Mouse (Mus musculus): ENCODE data around the gene Zfp609. TPM values are rescaled to one million over a fixed set of nuclear protein-coding genes. Genes with fewer than 3 reads are reported as not detected.
"Not testable (repeated sequence)": the region's sequence is repeated elsewhere in the genome, so short reads cannot be mapped to it uniquely, and the experiment has no call there.

Zfp609 gene
- polyA plus RNA-seq, 1 experiment from 2014 or later = 6.9 TPM

- H3K36me3 ChIP-seq = no peaks in the 10 kb centered on the region
- peak overlapping the region; percentile 57 for H3K27ac ChIP-seq
- H3K27me3 ChIP-seq = no peaks in the 10 kb centered on the region
- no peak overlapping the region for H3K4me2 ChIP-seq
- no peaks in the 10 kb centered on the region for H3K9me3 ChIP-seq
- H3K4me1 ChIP-seq = peaks cover 24% of the 10 kb centered on the region
- H3K4me3 ChIP-seq = no peak overlapping the region
- no peak for ATAC-seq (ENCODE audit: insufficient number of reproducible peaks, low FRiP score, low TSS enrichment, low read depth)
- 60% methylated on average over 8 of the region's 8 CpGs for WGBS
- no peak overlapping the region for H3K9ac ChIP-seq
Observed at GRCm38 (mm10) chr9:65786885-65787787, 40.2 kb downstream of the Zfp609 start.

- Histone ChIP-seq H3K4me1 (peaks cover 15% of the 10 kb centered on the region), H3K36me3 (no peaks in the 10 kb centered on the region)
- WGBS = 85% methylated on average over 4 of the region's 4 CpGs
Observed at GRCm38 (mm10) chr9:65785772-65786368, 41.5 kb downstream of the Zfp609 start.

GRCm38 (mm10) chr9:65779619-65780018, 47.7 kb downstream of the Zfp609 start:
- not testable (repeated sequence) for H3K4me2 ChIP-seq; ATAC-seq (ENCODE audit: insufficient number of reproducible peaks, low FRiP score, low TSS enrichment, low read depth); H3K9ac ChIP-seq; H3K4me3 ChIP-seq; H3K27ac ChIP-seq; H3K27me3 ChIP-seq; H3K9me3 ChIP-seq; H3K36me3 ChIP-seq
- peaks cover 19% of the 10 kb centered on the region for H3K4me1 ChIP-seq
- WGBS = 79% methylated on average over 3 of the region's 3 CpGs

More at GRCm38 (mm10) chr9:65785772-65786368, 41.5 kb downstream of the Zfp609 start:
- ATAC-seq (ENCODE audit: insufficient number of reproducible peaks, low FRiP score, low TSS enrichment, low read depth) = no peak
- no peaks in the 10 kb centered on the region for H3K27me3 ChIP-seq
- H3K4me3 ChIP-seq = no peak overlapping the region
- no peaks in the 10 kb centered on the region for H3K9me3 ChIP-seq
- no peak overlapping the region for H3K27ac ChIP-seq
- H3K9ac ChIP-seq = no peak overlapping the region
- H3K4me2 ChIP-seq = no peak overlapping the region

GRCm38 (mm10) chr9:65776874-65777432, 50.4 kb downstream of the Zfp609 start:
- Histone ChIP-seq H3K4me1 (peaks cover 19% of the 10 kb centered on the region), H3K4me2 (no peak overlapping the region), H3K36me3 (no peaks in the 10 kb centered on the region), H3K27me3 (no peaks in the 10 kb centered on the region), H3K27ac (peak overlapping the region; percentile 80; the same call in 1 of the 2 replicates), H3K4me3 (no peak overlapping the region), H3K9ac (no peak overlapping the region), H3K9me3 (no peaks in the 10 kb centered on the region)
- peak; percentile 80; the same call in 1 of the 2 replicates for ATAC-seq (ENCODE audit: insufficient number of reproducible peaks, low FRiP score, low TSS enrichment, low read depth)
- 0% methylated on average over 1 of the region's 1 CpGs for WGBS

GRCm38 (mm10) chr9:65776137-65776872, 51.1 kb downstream of the Zfp609 start:
- ATAC-seq (ENCODE audit: insufficient number of reproducible peaks, low FRiP score, low TSS enrichment, low read depth) = no peak; the same call in 1 of the 2 replicates
- Histone ChIP-seq H3K9ac (no peak overlapping the region), H3K27ac (peak overlapping the region; percentile 80), H3K4me1 (peaks cover 19% of the 10 kb centered on the region), H3K9me3 (no peaks in the 10 kb centered on the region), H3K4me3 (no peak overlapping the region), H3K4me2 (no peak overlapping the region), H3K36me3 (no peaks in the 10 kb centered on the region), H3K27me3 (no peaks in the 10 kb centered on the region)
- WGBS = 34% methylated on average over 8 of the region's 8 CpGs

GRCm38 (mm10) chr9:65773783-65774182, 53.6 kb downstream of the Zfp609 start:
- Histone ChIP-seq H3K27me3 (no peaks in the 10 kb centered on the region), H3K9me3 (no peaks in the 10 kb centered on the region), H3K9ac (no peak overlapping the region), H3K4me1 (peaks cover 24% of the 10 kb centered on the region), H3K4me3 (no peak overlapping the region), H3K27ac (no peak overlapping the region), H3K36me3 (no peaks in the 10 kb centered on the region), H3K4me2 (no peak overlapping the region)
- no peak for ATAC-seq (ENCODE audit: insufficient number of reproducible peaks, low FRiP score, low TSS enrichment, low read depth)
- WGBS = 97% methylated on average over 7 of the region's 7 CpGs

GRCm38 (mm10) chr9:65771011-65771664, 56.2 kb downstream of the Zfp609 start:
- WGBS = 47% methylated on average over 11 of the region's 11 CpGs
- no peaks in the 10 kb centered on the region for H3K27me3 ChIP-seq
- no peak overlapping the region for H3K27ac ChIP-seq
- H3K4me2 ChIP-seq = no peak overlapping the region
- no peak for ATAC-seq (ENCODE audit: insufficient number of reproducible peaks, low FRiP score, low TSS enrichment, low read depth)
- H3K9me3 ChIP-seq = no peaks in the 10 kb centered on the region
- H3K4me1 ChIP-seq = peaks cover 8% of the 10 kb centered on the region; the same call in 1 of the 2 replicates
- H3K36me3 ChIP-seq = no peaks in the 10 kb centered on the region
- H3K4me3 ChIP-seq = no peak overlapping the region
- no peak overlapping the region for H3K9ac ChIP-seq

- Histone ChIP-seq H3K4me3 (no peak overlapping the region), H3K4me2 (no peak overlapping the region), H3K27ac (no peak overlapping the region), H3K4me1 (0 out of 2 replicates have a peak, but pooled peaks cover 4% of the 10 kb centered on the region), H3K9me3 (no peaks in the 10 kb centered on the region), H3K27me3 (no peaks in the 10 kb centered on the region), H3K9ac (no peak overlapping the region), H3K36me3 (no peaks in the 10 kb centered on the region)
- 90% methylated on average over 4 of the region's 4 CpGs for WGBS
- ATAC-seq (ENCODE audit: insufficient number of reproducible peaks, low FRiP score, low TSS enrichment, low read depth) = no peak
Observed at GRCm38 (mm10) chr9:65762728-65763127, 64.6 kb downstream of the Zfp609 start.

GRCm38 (mm10) chr9:65759992-65760391, 67.4 kb downstream of the Zfp609 start:
- H3K36me3 ChIP-seq = no peaks in the 10 kb centered on the region
- ATAC-seq (ENCODE audit: insufficient number of reproducible peaks, low FRiP score, low TSS enrichment, low read depth) = no peak
- 69% methylated on average over 8 of the region's 8 CpGs for WGBS
- 0 out of 2 replicates have a peak, but pooled peaks cover 4% of the 10 kb centered on the region for H3K4me1 ChIP-seq
- H3K27ac ChIP-seq = no peak overlapping the region
- H3K4me2 ChIP-seq = no peak overlapping the region
- H3K27me3 ChIP-seq = no peaks in the 10 kb centered on the region
- no peak overlapping the region for H3K4me3 ChIP-seq
- no peak overlapping the region for H3K9ac ChIP-seq
- H3K9me3 ChIP-seq = no peaks in the 10 kb centered on the region

- Histone ChIP-seq H3K9me3 (no peaks in the 10 kb centered on the region), H3K4me3 (no peak overlapping the region), H3K36me3 (no peaks in the 10 kb centered on the region), H3K9ac (no peak overlapping the region), H3K27ac (no peak overlapping the region), H3K4me2 (no peak overlapping the region), H3K4me1 (0 out of 2 replicates have a peak, but pooled peaks cover 4% of the 10 kb centered on the region), H3K27me3 (no peaks in the 10 kb centered on the region)
- no peak for ATAC-seq (ENCODE audit: insufficient number of reproducible peaks, low FRiP score, low TSS enrichment, low read depth)
- WGBS = 82% methylated on average over 5 of the region's 5 CpGs
Observed at GRCm38 (mm10) chr9:65759256-65759655, 68.1 kb downstream of the Zfp609 start.

GRCm38 (mm10) chr9:65757826-65758225, 69.5 kb downstream of the Zfp609 start:
- WGBS = 65% methylated on average over 3 of the region's 3 CpGs

More at GRCm38 (mm10) chr9:65757826-65758225, 69.5 kb downstream of the Zfp609 start:
- no peaks in the 10 kb centered on the region for H3K9me3 ChIP-seq
- H3K27me3 ChIP-seq = no peaks in the 10 kb centered on the region
- H3K4me3 ChIP-seq = no peak overlapping the region
- no peak overlapping the region for H3K4me2 ChIP-seq
- no peak for ATAC-seq (ENCODE audit: insufficient number of reproducible peaks, low FRiP score, low TSS enrichment, low read depth)
- H3K27ac ChIP-seq = no peak overlapping the region
- no peaks in the 10 kb centered on the region for H3K36me3 ChIP-seq
- H3K4me1 ChIP-seq = 0 out of 2 replicates have a peak, but pooled peaks cover 4% of the 10 kb centered on the region
- H3K9ac ChIP-seq = no peak overlapping the region

Measured in limb, embryonic 15.5 days (tissue).